8 mouse cellular contexts compared by ENCODE assay signal in the genomic region with DNA sequence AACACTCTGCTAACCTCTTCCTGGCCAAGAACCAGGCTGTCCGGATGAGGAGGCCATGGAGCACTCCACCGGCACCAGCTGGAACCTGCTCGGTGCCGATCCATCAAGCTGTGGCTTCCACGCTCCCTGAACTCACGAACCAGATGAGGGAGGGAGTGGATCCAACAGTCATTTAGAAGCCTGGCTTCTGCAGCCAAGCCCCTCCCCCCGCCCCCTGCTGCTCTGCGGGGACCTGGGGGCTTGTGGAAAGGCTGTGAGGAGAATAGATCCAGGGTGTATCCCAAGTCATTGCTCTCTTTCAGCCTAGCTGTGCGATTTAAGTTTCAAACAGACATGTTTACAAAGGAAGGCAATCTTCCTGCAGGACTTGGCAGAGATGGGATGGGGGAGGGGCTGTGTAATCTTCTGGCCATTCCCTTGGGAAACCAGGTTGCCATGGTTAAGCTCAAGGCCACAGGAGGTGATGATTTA. TPM values are rescaled to one million over a fixed set of nuclear protein-coding genes. Genes with fewer than 3 reads are reported as not detected.
A peak's percentile ranks its signal among the peaks of the same experiment; 100 is the strongest.
DNase-seq lines count a peak whose midpoint lies in the region; ATAC-seq lines count a peak whose summit lies in the region.

No protein-coding gene starts in this region.

- no peak overlapping the region; the same call in 1 of the 2 replicates for H3K4me2 ChIP-seq in limb, embryonic 11.5 days (ENCODE audit: low read depth, severe bottlenecking)

- no peaks in the 10 kb centered on the region for H3K27me3 ChIP-seq in limb, embryonic 11.5 days (ENCODE audit: control insufficient read depth, insufficient read depth, low read length)

- no peak overlapping the region for H3K27ac ChIP-seq in limb, embryonic 11.5 days (replicated peaks; ENCODE audit: low read depth, low read length)

- peak; percentile 41 for DNase-seq in adrenal gland, postnatal 14 days
- no peak for DNase-seq in adrenal gland, postnatal 25 days
- peak; percentile 78 to 80 for DNase-seq in cerebellum, postnatal 10 days
- DNase-seq in heart, postnatal 4 days = peak; percentile 28
- peak; percentile 33 for DNase-seq in limb, embryonic 11.5 days (ENCODE audit: low spot score)
- DNase-seq in ovary, postnatal 14 days (ENCODE audit: low spot score) = peak; percentile 11
- no peak for DNase-seq in right cerebral cortex, postnatal 14 days
- no peak for DNase-seq in left cerebral cortex, adult 8-10 months (ENCODE audit: low spot score in 2 of 2)

- no peak overlapping the region for H3K9ac ChIP-seq in limb, embryonic 11.5 days (ENCODE audit: low read length)

- H3K36me3 ChIP-seq in limb, embryonic 11.5 days (ENCODE audit: control insufficient read depth, insufficient read depth, low read length) = no peaks in the 10 kb centered on the region

- H3K4me3 ChIP-seq in limb, embryonic 11.5 days (ENCODE audit: low read depth, low read length) = no peak overlapping the region

- no peaks in the 10 kb centered on the region for H3K9me3 ChIP-seq in limb, embryonic 11.5 days (ENCODE audit: control insufficient read depth, low read length)

- peaks cover 4% of the 10 kb centered on the region; the same call in 1 of the 2 replicates for H3K4me1 ChIP-seq in limb, embryonic 11.5 days (ENCODE audit: control insufficient read depth, insufficient read depth, low read length)

- ATAC-seq in limb, embryonic 11.5 days (ENCODE audit: insufficient number of reproducible peaks, low FRiP score, low TSS enrichment, low read depth) = no peak

- WGBS in limb, embryonic 11.5 days = 5% methylated on average over 9 of the region's 9 CpGs

RNA-seq across cellular contexts. Expression of a gene that starts 26.2 kb away (rescaled TPM):
- total RNA-seq in adrenal gland, postnatal 14 days (2021) = not detected in 2 replicates
- not detected in 2 replicates for total RNA-seq in adrenal gland, postnatal 25 days (2021)
- not detected for total RNA-seq in heart, postnatal 4 days (2021)
- not detected in 2 replicates for polyA plus RNA-seq in limb, embryonic 11.5 days (2014; fragmentation: Nextera tagmentation; extraction: Ambion mirVana)
- not detected for total RNA-seq in left cerebral cortex, adult 8-10 months (2022)

RNA-seq across cellular contexts. Expression of a gene that starts 47.0 kb away (rescaled TPM):
- not detected in 2 replicates for total RNA-seq in adrenal gland, postnatal 14 days (2021)
- not detected in 2 replicates for total RNA-seq in adrenal gland, postnatal 25 days (2021)
- total RNA-seq in heart, postnatal 4 days (2021) = not detected
- polyA plus RNA-seq in limb, embryonic 11.5 days (2014; fragmentation: Nextera tagmentation; extraction: Ambion mirVana) = not detected in 2 replicates
- total RNA-seq in left cerebral cortex, adult 8-10 months (2022) = not detected

RNA-seq across cellular contexts. Expression of a gene that starts 58.0 kb away (rescaled TPM):
- not detected in 2 replicates for total RNA-seq in adrenal gland, postnatal 14 days (2021)
- total RNA-seq in adrenal gland, postnatal 25 days (2021) = not detected in 2 replicates
- total RNA-seq in heart, postnatal 4 days (2021) = not detected
- not detected in 2 replicates for polyA plus RNA-seq in limb, embryonic 11.5 days (2014; fragmentation: Nextera tagmentation; extraction: Ambion mirVana)
- total RNA-seq in left cerebral cortex, adult 8-10 months (2022) = not detected

Comparison
In these comparisons a context has a peak if more than half of its experiments do, and no peak if none do; other contexts are left out.
1. DNase-seq: peak in adrenal gland, postnatal 14 days (single experiment), cerebellum, postnatal 10 days (2 of 2), heart, postnatal 4 days (single experiment), limb, embryonic 11.5 days (single experiment) and ovary, postnatal 14 days (single experiment); none in adrenal gland, postnatal 25 days (single experiment), right cerebral cortex, postnatal 14 days (single experiment) and left cerebral cortex, adult 8-10 months (0 of 2).